Mouse (Mus musculus) lung, postnatal 0 days (tissue): Measurements from ENCODE around the gene Vps13a.
"Not testable (repeated sequence)": the region's sequence is repeated elsewhere in the genome, so short reads cannot be mapped to it uniquely, and the experiment has no call there.

Experiments
- CTCF ChIP-seq: IDR thresholded peaks from 2 replicates; pipeline ENCODE4 v1.5.1; 2016; ENCODE audit warnings: antibody characterized with exemption, mild to moderate bottlenecking
- EP300 ChIP-seq: IDR thresholded peaks from 2 replicates; pipeline ENCODE4 v1.6.1; 2016; ENCODE audit warnings: antibody characterized with exemption, mild to moderate bottlenecking, control low read depth

DNA sequence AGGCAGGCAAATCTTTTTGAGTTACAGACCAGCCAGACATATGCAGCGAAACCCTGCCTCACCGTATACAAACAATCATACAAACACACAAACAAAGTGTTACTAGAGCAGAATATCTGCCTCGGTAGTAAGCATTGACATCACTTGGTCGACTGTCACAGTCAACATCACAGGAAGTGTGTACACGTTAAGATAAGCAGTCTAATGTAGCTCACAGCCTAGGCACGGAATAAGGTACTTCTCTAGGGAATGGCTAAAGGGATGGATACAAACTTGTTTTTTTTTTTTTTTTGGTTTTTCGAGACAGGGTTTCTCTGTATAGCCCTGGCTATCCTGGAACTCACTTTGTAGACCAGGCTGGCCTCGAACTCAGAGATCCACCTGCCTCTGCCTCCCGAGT lies 23.3 kb downstream of the Vps13a start:
- not testable (repeated sequence) for TF ChIP-seq EP300, CTCF
